13 mouse cellular contexts compared by ENCODE assay signal in the genomic region with DNA sequence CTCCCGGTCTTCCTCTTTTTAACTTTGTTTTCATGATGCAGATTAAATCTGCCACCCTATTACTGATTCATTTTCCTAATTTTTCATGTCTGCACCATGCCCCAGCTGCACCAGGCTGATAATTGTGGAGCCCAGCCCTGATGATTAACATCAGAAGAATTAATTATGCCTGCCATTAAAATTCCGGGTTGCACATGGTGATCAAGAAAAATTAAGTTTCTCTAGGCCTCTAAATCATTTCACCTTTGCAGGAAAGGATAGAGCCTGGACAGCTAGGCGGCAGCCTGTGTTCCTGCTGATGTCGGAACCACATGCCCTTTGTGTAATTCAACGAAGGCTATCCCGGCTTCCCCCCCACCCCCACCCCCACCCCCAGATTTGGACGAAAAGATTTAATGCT.
DNase-seq lines count a peak whose midpoint lies in the region; ATAC-seq lines count a peak whose summit lies in the region.
"Had no signal": no experiment of that assay in that cellular context is flagged by ENCODE, and none has a peak within 500 bp of the region (broad histone marks: within the 10 kb centered on the region; RNA-seq: fewer than 3 reads in every experiment).

No protein-coding gene starts in this region.

- DNase-seq in Muller cell, postnatal 12 days (ENCODE audit: inconsistent ontology term), result peak; percentile 58
- DNase-seq in hindbrain, embryonic 14.5 days (ENCODE audit: low spot score), result no peak
- DNase-seq in gastrocnemius, postnatal 25 days, result no peak
- DNase-seq in kidney, postnatal 10 days, result no peak
- DNase-seq in kidney, postnatal 4 days, result no peak
- DNase-seq: adrenal gland, postnatal 36 days; cerebellum, postnatal 36 days; heart, adult 2 months; kidney, adult 2 months had no signal

- H3K27ac ChIP-seq in forebrain, embryonic 12.5 days, result peak overlapping the region; percentile 85
- H3K27ac ChIP-seq in hindbrain, embryonic 14.5 days, result peak overlapping the region; percentile 88
- H3K27ac ChIP-seq in midbrain, embryonic 15.5 days, result peak overlapping the region; percentile 82
- H3K27ac ChIP-seq: heart, adult 2 months had no signal

- H3K36me3 ChIP-seq in forebrain, embryonic 12.5 days (replicated peaks), result no peaks in the 10 kb centered on the region
- no peaks in the 10 kb centered on the region for H3K36me3 ChIP-seq in hindbrain, embryonic 14.5 days (replicated peaks; ENCODE audit: control insufficient read depth, insufficient read depth)
- H3K36me3 ChIP-seq in midbrain, embryonic 15.5 days (replicated peaks), result no peaks in the 10 kb centered on the region

- H3K4me3 ChIP-seq in forebrain, embryonic 12.5 days (replicated peaks), result no peak overlapping the region
- H3K4me3 ChIP-seq in hindbrain, embryonic 14.5 days (replicated peaks; ENCODE audit: low read length), result no peak overlapping the region
- H3K4me3 ChIP-seq in midbrain, embryonic 15.5 days, result no peak overlapping the region
- H3K4me3 ChIP-seq: heart, adult 2 months had no signal

- H3K27me3 ChIP-seq in forebrain, embryonic 12.5 days, result no peaks in the 10 kb centered on the region
- H3K27me3 ChIP-seq in hindbrain, embryonic 14.5 days (ENCODE audit: control insufficient read depth, insufficient read depth, low read length), result no peaks in the 10 kb centered on the region
- H3K27me3 ChIP-seq in midbrain, embryonic 15.5 days (replicated peaks), result no peaks in the 10 kb centered on the region

- no peaks in the 10 kb centered on the region for H3K9me3 ChIP-seq in forebrain, embryonic 12.5 days
- no peaks in the 10 kb centered on the region for H3K9me3 ChIP-seq in hindbrain, embryonic 14.5 days (ENCODE audit: control insufficient read depth, low read length)
- H3K9me3 ChIP-seq in midbrain, embryonic 15.5 days, result no peaks in the 10 kb centered on the region

- H3K4me1 ChIP-seq in forebrain, embryonic 12.5 days, result peaks cover 35% of the 10 kb centered on the region
- H3K4me1 ChIP-seq in hindbrain, embryonic 14.5 days (replicated peaks; ENCODE audit: control insufficient read depth, insufficient read depth, low read length), result peaks cover 37% of the 10 kb centered on the region
- H3K4me1 ChIP-seq in midbrain, embryonic 15.5 days, result peaks cover 33% of the 10 kb centered on the region

- no peak overlapping the region for H3K9ac ChIP-seq in forebrain, embryonic 12.5 days
- H3K9ac ChIP-seq in hindbrain, embryonic 14.5 days, result 0 out of 2 replicates have a peak overlapping the region, but pooled peaks have one; percentile 26
- H3K9ac ChIP-seq in midbrain, embryonic 15.5 days, result no peak overlapping the region

- H3K4me2 ChIP-seq in forebrain, embryonic 12.5 days, result no peak overlapping the region
- peak overlapping the region; percentile 21 for H3K4me2 ChIP-seq in hindbrain, embryonic 14.5 days (replicated peaks)
- no peak overlapping the region; the same call in 1 of the 2 replicates for H3K4me2 ChIP-seq in midbrain, embryonic 15.5 days
- H3K4me2 ChIP-seq: liver, embryonic 11.5 days had no signal

- peak; percentile 47 for ATAC-seq in forebrain, embryonic 12.5 days (ENCODE audit: low FRiP score)
- 0 out of 2 replicates have a peak, but pooled peaks have one; percentile 57 for ATAC-seq in hindbrain, embryonic 14.5 days (ENCODE audit: low FRiP score)
- peak; percentile 59 for ATAC-seq in midbrain, embryonic 15.5 days (replicated peaks)
- no peak for ATAC-seq in CD4-positive, CD25-positive, alpha-beta regulatory T cell, adult 4 months

- 18% methylated on average over 7 of the region's 7 CpGs for WGBS in forebrain, embryonic 12.5 days
- 16% methylated on average over 7 of the region's 7 CpGs for WGBS in hindbrain, embryonic 14.5 days
- 19% methylated on average over 7 of the region's 7 CpGs for WGBS in midbrain, embryonic 15.5 days
